Mouse (Mus musculus): ENCODE results near the gene Calhm5. TPM values are rescaled to one million over a fixed set of nuclear protein-coding genes. Genes with fewer than 3 reads are reported as not detected.
A peak's percentile ranks its signal among the peaks of the same experiment; 100 is the strongest.

Gene Calhm5
- under 1 TPM; 0.17 to 0.55 TPM for total RNA-seq (2021)
- 0.03 TPM in 2 replicates for polyA plus RNA-seq (2012; rRNA removed)
- long read RNA-seq, result 0 reads

DNA sequence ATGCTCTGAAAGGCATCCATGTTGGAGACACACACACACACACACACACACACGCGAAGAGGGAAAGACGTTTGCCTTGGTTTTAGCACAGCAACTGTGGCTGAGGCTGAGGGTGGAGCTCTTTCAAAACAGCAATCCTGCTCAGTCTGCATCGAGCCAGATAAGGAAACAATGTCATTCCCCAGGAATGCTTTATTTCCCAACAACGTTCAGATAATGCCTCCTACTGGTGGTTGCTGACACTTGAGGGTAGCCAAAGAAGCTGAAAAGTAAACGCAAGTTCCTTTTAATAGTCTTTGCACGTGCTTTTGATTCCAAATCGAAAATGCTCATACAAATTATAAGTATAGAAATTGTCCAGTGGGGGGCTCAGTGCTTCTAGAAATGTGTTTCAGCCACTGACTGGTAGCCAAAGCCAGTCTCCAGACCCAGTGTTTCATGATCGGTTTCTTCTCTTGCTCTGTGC is at the start of gene Calhm5:
Calhm5 (minus strand) TSS at position 102 of the 466 bp plus-strand sequence.
- peak; percentile 50 for DNase-seq

DNA sequence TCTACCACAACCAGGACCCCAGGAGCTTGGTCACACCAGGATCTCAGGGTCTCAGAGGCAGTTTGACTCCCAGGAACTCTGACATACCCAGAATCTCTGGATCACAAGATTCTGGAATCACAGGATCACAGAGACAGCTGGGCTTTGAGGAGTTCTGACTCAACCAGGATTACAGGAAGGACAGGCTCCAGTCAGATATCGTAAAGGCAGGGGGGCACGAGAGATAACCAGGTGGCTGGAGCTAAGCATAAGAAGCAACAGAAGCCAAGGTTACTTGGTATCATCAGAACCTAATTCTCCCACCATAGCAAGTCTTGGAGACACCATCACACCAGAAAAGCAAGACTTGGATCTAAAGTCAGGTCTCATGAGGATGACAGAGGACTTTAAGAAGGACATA is 45.4 kb upstream of the Calhm5 start:
- no peak for DNase-seq

GRCm38 (mm10) chr10:34139768-34140167 is 43.4 kb upstream of the Calhm5 start:
- peak; percentile 11 for DNase-seq

DNA sequence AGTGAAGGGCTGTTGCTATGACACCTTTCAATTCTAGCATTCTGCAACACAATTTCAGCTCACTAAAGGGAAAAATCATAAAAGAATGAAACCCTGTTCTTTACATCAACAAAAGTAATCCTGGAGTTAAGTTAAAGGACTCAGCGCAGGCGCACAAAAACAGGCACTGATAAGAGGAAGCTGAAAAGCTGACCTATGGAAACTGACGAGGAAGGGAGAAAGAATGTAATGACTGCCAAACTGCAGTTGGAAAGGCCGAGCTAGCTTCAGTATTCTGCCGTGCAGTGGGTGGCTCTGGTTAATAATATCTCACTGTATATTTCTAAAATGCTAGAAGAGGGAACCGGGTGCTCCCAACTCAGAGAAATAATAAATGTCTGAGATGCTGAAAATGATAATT is 41.7 kb upstream of the Calhm5 start:
- no peak for DNase-seq

GRCm38 (mm10) chr10:34136432-34136831 is 40.1 kb upstream of the Calhm5 start:
- DNase-seq, result no peak

- DNase-seq, result no peak
Measured at GRCm38 (mm10) chr10:34131356-34131755, 35.0 kb upstream of the Calhm5 start.

- peak; percentile 49 for DNase-seq
Measured at GRCm38 (mm10) chr10:34128391-34128790, 32.1 kb upstream of the Calhm5 start.

- peak; percentile 53 for DNase-seq
Measured at GRCm38 (mm10) chr10:34127392-34128378, 31.4 kb upstream of the Calhm5 start, which contains the start of gene Calhm6. Gene Calhm6, minus strand, starts transcription at chr10:34127984.

- DNase-seq, result no peak
Measured at GRCm38 (mm10) chr10:34118421-34118820, 22.1 kb upstream of the Calhm5 start.

DNA sequence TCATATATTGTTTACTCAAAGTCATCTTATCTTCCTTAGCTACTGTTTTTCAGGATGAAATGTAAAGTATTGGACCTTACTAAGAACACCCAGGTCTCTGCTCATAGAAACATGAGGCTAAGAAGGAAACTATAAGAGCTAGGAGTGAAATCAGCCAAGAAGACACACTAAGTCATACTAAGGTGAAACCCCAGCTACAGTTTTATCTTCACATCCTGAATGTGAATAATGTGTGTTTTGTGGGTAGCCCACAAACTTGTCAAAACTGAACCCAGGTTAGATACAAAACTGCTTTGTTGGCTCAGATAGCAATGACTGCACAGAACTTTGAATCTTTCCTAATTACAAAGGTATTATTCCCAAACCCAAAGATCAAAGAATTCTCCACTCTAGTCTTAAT is 21.5 kb upstream of the Calhm5 start:
- no peak for DNase-seq

DNA sequence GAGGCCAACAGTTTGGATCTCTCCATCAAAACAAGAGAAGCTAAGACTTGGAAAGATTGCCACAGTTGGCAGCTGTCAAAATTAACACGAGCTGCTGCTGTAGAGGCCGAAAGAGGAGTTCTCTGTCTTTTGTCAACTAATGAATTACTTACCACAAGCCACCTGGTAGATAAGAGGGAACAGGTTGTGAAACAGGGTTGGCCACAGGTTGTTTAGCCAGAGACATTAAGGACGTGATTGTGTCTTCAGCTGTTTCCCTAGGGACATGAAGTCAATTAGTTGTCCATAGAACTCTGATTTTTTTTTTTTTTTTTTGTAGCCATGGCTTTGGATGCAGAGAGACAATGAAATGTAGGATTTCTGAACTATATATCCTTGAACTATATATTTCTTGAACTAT is 20.8 kb upstream of the Calhm5 start:
- no peak for DNase-seq

- DNase-seq, result no peak
Measured at GRCm38 (mm10) chr10:34111964-34112738, 15.8 kb upstream of the Calhm5 start.

DNA sequence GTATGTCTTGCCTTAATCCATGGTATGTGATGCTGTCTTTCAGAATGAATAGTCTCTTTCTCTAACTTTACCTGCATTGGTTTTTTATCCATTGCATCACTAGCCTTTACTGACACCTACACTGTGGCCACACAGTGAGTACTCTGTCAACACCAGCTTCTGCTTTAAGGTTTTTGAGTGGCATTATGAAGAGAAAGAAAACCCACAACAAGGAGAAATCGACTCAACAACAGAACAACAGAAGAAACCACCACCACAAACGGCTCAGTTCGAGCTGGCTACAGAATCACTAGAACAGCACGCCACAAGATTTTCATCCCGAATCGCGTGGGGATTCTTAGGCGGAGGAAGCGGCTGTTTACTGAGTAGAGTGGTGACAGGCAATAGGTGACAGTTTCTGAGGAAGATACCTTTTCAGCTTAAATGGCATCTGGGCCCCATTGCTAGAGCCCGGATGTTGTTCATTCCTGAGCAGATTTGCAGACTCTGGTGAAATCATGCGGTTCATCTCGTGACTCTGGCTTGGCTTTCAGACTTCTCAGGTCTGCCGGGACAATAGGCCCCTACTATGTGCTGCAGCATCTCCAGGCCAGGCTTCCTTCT is 14.6 kb upstream of the Calhm5 start:
- no peak for DNase-seq

GRCm38 (mm10) chr10:34095964-34096363 is 355 bp downstream of the Calhm5 start:
- DNase-seq, result no peak

DNA sequence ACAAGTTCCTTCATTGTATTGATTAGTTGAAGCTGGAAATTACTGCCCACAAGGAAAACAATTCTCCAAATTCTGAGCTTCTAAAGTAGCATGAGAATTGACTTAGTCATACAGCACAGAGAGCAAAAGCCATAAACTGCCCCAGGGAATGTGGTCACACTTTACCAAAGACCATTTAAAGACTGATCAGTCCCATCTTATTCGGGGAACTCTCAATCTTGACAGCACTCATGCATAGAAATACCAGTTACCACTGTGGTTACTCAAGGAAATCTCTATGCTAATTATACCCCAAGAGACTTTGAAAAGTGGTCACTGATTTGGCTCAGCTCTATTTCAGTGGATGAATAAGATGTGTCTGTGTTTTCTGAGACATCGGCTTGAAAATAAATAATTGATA is 1.2 kb downstream of the Calhm5 start:
- no peak for DNase-seq

- no peak for DNase-seq
Measured at GRCm38 (mm10) chr10:34091888-34092287, 4.4 kb downstream of the Calhm5 start.

- no peak for DNase-seq
Measured at GRCm38 (mm10) chr10:34090481-34090880, 5.8 kb downstream of the Calhm5 start.

- DNase-seq, result no peak
Measured at GRCm38 (mm10) chr10:34089517-34089916, 6.8 kb downstream of the Calhm5 start.

- DNase-seq, result no peak
Measured at GRCm38 (mm10) chr10:34088515-34088914, 7.8 kb downstream of the Calhm5 start.

GRCm38 (mm10) chr10:34086514-34086913 is 9.8 kb downstream of the Calhm5 start:
- no peak for DNase-seq

DNA sequence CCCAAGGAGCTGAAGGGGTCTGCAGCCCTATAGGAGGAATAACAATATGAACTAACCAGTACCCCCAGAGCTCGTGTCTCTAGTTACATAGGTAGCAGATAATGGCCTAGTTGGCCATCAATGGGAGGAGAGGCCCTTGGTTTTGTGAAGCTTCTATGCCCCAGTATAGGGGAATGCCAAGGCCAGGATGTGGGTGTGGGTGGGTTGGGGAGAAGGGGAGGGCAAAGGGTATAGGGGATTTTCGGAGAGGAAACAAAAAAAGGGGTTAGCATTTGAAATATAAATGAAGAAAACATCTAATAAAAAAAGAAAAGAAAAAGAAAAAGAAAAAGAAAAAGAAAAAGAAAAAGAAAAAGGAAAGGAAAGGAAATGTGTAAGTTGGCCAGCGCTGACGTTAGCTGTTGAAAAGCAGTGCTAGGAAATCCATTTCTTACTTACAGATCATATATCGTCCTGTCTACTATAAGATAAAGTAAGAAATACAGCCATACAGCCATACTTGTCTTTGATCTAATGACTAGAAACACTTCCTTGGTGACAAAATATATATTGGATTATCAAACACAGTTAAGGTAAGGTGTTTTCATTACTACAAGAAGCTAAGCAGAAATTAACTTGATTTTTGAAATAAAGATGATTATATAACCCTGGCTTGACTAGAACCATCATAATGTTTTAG is 21.7 kb downstream of the Calhm5 start:
- DNase-seq, result no peak

DNA sequence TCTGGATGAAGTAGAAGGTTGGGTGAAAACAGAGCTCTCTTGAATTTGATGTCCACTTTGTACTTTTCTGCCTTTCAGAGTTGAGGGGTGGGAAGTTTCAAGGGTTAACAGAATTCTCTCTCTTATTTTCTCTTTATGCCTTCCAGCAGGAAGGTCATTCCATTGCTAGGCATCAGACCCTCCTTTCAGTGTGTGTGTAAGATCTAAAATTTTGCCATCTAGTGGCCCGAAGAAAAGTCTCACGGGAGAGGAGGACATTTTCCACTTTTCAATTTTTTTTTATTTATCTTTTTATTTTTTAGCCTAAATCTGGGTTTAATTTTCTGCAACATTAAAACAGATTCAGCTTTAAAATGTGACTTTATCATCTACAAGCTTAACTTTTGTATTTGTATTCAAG is 24.7 kb downstream of the Calhm5 start:
- no peak for DNase-seq

Measured in adrenal gland, adult 2 months (tissue).